Mouse (Mus musculus) c-Kit-positive CD71-negative TER-119-negative erythroid progenitor cells, embryonic 14.5 days (primary cell): ENCODE results near the gene S1pr2.
"Not testable (repeated sequence)": the region's sequence is repeated elsewhere in the genome, so short reads cannot be mapped to it uniquely, and the experiment has no call there.

Source experiments
- DNase-seq: peaks from one replicate; pipeline ENCODE4 v3.0.0-alpha.2; 2013; ENCODE audit warnings: low read depth

The S1pr2 gene

GRCm38 (mm10) chr9:20976216-20976960 is at the start of gene S1pr2:
S1pr2 (minus strand) TSS chr9:20976781.
- peak; percentile 58 for DNase-seq

- DNase-seq, result no peak
Observed at GRCm38 (mm10) chr9:21025258-21025810, 48.8 kb upstream of the S1pr2 start.

DNA sequence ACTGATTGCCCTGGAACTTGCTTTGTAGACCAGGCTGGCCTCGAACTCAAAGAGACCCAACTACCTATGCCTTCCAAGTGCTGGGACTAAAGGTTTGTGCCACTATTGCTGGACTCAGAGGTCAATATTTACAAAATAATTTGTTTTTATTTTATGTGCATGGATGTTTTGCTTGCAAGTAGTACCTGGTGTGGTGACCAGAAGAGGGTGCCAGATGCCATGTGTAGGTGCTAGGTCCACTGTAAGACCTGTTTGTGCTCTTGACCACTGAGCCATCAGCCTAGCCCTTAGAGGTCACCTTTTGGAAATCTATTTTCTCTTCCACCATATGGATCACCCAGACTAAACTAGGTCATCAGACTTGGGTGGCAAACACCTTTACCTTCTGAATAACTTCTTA is 46.1 kb upstream of the S1pr2 start:
- DNase-seq, result no peak

GRCm38 (mm10) chr9:21022288-21022687 is 45.7 kb upstream of the S1pr2 start:
- DNase-seq, result no peak

DNA sequence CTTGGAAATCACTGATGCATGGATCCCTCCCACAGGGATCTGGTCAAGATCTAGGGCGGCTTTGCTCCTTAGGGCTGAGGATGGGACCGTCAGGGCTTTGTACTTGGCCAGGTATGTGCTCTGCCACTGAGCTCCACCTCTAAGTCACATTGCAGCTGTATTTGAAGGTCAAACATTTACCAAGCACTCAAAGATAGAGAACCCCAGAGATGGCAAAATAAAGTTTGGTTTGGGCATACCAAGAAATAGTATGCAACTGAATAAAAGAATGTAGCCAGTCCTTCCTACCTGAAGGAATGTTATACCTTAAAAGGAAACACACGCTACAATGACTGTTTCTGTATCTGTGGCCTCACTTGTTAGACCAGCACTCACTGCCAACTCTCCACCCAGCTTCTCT is 44.8 kb upstream of the S1pr2 start:
- no peak for DNase-seq

DNA sequence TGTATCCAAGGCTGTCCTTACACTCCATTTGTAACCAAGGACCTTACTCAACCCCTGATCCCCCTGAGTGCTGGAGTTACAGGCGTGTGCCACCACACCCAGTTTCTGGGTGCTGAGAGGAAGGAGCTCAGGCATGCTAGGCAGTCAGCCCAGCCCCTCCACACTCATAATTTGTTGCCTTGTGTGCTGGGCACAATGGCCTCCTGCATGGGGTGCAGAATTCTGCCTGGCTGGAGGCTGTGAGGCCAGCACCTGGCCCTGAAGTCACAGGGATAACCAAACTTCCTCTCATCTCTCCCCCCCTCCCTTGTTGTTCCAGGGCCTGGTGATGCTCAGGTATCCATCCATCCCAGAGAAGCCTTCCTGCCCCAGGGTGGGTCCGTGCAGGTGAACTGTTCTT is 42.0 kb upstream of the S1pr2 start:
- no peak for DNase-seq

DNA sequence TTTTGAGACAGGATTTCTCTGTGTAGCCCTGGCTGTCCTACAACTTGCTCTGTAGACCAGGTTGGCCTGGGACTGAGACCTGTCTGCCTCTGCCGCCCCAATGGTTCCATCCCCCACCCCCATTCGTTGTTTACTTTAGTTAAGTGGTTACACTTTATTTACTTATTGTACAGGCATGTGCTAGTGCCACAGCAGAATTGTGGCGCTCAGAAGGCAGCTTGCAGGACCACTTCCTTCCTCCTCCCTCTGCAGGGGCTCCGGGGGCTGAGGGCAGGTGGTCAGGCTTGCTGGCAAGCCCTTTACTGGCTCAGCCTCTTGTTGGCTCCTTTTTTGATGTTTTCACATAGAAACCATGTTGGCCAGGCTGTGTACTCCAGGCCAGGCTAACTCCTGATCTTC is 40.6 kb upstream of the S1pr2 start:
- no peak for DNase-seq

DNA sequence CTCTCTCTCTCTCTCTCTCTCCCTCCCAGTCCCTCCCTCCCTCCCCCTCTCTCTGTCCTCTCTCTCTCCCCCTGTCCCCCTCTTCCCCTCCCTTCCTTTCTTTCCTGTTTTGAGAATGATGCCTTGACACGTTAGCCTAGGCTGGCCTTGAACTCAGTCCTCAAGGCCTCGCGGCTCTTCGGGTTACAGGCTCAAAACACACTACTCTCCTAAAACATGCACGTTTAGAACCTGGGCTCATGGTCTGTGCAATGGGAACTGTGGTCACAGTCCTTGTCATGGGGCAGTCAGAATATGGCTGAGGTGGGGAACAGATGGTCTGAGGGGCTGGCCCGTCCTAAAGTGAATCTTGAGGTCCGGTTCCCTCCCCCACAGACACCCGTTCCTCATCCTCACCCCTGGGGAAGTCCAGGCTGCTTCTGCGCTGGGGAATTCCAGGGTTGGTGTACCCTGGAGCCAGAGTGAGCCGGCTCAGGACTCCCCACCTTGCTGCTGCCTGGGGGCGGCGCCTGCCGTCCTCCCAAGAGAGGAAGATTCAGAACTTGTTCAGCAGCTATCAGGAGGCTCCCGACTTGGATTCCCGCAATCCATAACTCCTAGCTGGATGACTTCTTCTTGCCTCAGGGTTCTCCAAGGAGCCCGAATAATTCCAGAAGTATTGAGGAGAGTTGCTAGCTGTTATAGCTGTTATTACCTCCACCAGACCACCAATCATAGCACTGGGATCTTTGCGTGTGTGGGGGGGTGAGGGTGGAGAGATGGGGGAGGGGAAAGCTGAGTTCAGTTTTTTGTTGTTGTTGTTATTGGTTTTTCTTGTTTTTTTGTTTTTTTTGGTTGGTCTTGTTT is 40.0 kb upstream of the S1pr2 start:
- DNase-seq, result no peak

- DNase-seq, result no peak
Observed at GRCm38 (mm10) chr9:21015571-21016130, 39.1 kb upstream of the S1pr2 start, which contains the start of gene Icam1. Icam1 (plus strand) TSS chr9:21015985.

GRCm38 (mm10) chr9:21014691-21015570 is 38.4 kb upstream of the S1pr2 start:
- no peak for DNase-seq

DNA sequence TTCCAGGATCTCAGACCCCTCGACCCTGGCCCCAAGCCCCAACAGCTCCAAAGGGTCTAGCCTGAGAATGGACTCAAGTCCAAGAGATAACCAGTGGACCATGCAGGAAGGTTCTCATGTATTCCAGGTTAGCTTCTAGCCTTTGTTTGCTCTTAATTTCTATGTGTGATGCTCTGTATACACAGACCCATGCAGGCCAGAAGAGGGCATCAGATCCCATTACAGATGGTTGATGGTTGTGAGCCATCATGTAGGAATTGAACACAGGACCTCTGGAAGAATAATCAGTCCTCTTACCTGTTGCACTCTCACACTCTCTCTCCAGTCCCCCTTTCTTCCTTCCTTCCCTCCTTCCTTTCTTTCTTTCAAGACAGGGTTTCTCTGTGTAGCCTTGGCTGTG is 35.8 kb upstream of the S1pr2 start:
- no peak for DNase-seq

DNA sequence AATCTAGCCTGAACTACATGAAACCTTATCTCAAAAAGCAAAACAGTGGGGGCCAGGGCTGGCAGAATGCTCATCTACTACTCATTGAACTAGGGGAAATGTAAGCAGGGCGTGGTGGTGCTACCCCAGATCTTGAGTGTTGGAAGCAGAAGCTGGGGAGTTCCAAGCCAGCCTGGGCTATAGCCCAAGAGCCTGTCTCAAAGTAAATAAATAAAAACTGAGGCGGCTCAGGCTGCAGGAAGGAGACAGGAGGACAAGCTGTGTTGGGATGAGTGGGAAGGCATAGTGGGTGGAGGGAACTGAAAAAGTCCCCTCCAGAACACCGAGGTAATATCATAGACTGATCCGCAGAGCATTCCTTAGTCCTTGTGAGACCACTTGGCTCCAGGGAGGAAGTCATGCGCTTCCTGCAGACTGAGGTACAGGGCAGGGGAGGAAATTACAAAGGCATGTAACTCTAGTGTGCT is 35.3 kb upstream of the S1pr2 start:
- no peak for DNase-seq

DNA sequence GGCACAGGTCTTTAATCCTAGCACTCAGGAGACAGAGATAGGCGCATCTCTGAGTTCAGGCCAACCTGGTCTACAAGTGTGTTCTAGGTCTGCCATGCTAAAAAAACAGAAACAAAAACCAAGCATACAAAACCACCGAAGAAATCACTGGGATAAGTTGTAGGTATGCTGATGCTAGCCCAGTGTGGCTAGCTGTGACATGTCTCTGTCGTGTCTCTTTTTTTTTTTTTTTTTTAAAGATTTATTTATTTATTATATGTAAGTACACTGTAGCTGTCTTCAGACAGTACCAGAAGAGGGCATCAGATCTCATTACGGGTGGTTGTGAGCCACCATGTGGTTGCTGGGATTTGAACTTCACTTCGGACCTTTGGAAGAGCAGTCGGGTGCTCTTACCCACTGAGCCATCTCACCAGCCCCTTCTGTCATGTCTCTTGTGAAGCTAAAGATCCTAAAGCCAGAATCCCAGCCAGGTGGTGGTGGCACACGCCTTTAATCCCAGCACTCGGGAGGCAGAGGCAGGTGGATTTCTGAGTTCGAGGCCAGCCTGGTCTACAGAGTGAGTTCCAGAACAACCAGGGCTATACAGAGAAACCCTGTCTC is 34.5 kb upstream of the S1pr2 start:
- not testable (repeated sequence) for DNase-seq

DNA sequence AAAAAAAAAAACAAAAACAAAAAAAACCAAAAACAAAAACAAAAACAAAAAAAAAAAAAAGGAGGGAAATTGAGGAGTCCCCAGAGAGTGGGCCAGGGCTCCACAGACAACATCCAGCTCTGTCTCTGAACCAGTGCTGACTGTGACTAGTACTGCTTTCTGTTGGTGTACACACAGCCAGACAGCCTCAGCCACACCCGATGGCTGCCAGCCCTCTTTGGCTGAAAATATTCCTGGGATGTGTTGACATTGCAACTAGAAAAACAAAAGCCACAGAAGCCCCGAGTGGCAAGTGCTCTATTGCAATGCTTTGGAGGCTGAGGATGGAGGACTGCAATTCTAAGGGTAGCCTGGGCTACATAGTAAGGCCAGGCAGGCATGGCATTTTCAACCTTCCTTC is 33.8 kb upstream of the S1pr2 start:
- DNase-seq, result no peak

GRCm38 (mm10) chr9:21008007-21008406 is 31.4 kb upstream of the S1pr2 start:
- no peak for DNase-seq

- no peak for DNase-seq
Observed at GRCm38 (mm10) chr9:21007313-21007952, 30.9 kb upstream of the S1pr2 start.

DNA sequence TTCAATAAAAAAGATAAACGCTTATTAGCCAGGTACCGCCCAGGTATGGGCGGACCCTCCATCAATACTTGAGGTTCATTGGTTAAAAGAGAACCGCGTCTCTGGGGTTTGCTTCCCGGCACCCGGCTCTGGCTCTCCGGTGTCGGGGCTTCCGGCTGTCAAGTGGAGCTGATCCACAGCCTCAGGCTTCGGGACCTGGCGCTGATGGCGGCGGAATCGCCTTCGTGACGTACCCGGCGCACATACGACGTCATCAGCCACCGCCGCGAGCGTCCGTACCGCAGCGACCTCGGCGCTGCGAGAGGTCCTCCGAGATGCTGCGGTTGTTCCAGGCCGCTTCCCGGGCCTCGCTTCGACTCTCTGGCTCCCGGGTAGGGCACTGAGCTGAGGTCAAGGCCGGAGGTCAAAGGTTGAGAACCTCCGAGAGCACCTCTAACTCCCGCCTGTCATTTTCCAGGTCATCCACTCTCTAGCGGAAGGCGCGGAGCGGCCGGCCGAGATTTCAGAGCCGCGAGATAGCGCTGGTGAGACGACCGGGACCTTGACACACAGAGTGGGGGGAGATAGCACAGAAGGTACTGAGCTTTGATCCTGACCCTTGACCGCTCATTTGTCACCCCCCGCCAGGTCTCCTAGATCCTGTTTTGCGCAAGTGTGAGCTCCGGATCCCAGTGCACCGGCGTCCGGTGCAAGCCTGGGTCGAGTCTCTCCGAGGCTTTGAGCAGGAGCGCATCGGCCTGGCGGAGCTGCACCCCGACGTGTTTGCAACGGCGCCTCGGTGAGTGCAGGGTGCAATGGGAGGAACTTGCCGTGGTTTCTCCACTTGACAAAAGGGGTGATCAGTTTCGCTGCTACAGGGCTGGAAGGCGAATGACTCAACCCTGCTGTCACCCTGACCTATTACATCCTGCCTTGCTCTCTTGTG is 26.3 kb upstream of the S1pr2 start, which contains the start of gene Mrpl4:
Gene Mrpl4 (plus strand): TSS at position 112 of the 925 bp plus-strand sequence.
- peak; percentile 76 for DNase-seq

DNA sequence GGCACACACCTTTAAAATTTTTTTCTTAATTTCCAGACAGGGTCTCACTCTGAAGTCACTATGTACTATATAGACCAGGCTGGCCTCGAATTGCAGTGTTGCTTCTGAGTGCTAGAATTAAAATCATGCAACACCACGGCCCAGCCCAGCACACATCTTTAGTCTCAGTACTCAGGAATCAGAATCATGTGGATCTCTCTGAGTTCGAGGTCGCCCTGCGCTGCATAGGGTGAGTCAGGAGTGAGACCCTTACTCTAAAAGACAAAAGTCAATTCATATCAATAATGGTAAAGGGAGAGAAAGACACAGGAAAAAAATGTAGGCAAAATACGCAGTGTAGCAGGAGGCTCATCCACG is 25.7 kb upstream of the S1pr2 start:
- no peak for DNase-seq

GRCm38 (mm10) chr9:21001651-21002200 is 25.1 kb upstream of the S1pr2 start:
- DNase-seq, result no peak
